Mouse (Mus musculus): ENCODE measurements at regions not wholly inside any gene's neighbourhood (a gene's known extent, or its start where the extent isn't known, plus 50 kb on each side); places are given as distances from the start of the nearest gene placed in this dataset.

GRCm38 (mm10) chr2:122863343-122863970, 98.4 kb downstream of the Sqor start:
- Histone ChIP-seq H3K36me3 (ENCODE audit: control insufficient read depth, insufficient read depth, low read length, poor library complexity, severe bottlenecking) (no peaks in the 10 kb centered on the region), H3K27ac (ENCODE audit: insufficient read depth, low read length) (no peak overlapping the region), H3K9me3 (replicated peaks; ENCODE audit: control insufficient read depth, insufficient read depth, low read length, poor library complexity, severe bottlenecking) (no peaks in the 10 kb centered on the region), H3K27me3 (ENCODE audit: control insufficient read depth, insufficient read depth, low read length, poor library complexity, severe bottlenecking) (no peaks in the 10 kb centered on the region), H3K9ac (ENCODE audit: low read depth, poor library complexity, severe bottlenecking) (no peak overlapping the region), H3K4me3 (ENCODE audit: low read depth, low read length) (no peak overlapping the region), H3K4me1 (ENCODE audit: control insufficient read depth, insufficient read depth, low read length) (no peaks in the 10 kb centered on the region)
- no peak for TF ChIP-seq EP300 (IDR thresholded peaks at IDR 0.05; ENCODE audit: insufficient read depth, low read depth, low read length)
- no peak for TF ChIP-seq POLR2A (IDR thresholded peaks at IDR 0.05; ENCODE audit: insufficient read depth, low read length)
- no peak for TF ChIP-seq CTCF (IDR thresholded peaks at IDR 0.05; ENCODE audit: low read depth, low read length)

- TF ChIP-seq POLR2A (IDR thresholded peaks at IDR 0.05; ENCODE audit: insufficient read depth, low read length) = no peak
- no peak for TF ChIP-seq EP300 (IDR thresholded peaks at IDR 0.05; ENCODE audit: insufficient read depth, low read depth, low read length)
- no peak for TF ChIP-seq CTCF (IDR thresholded peaks at IDR 0.05; ENCODE audit: low read depth, low read length)
- Histone ChIP-seq H3K27ac (ENCODE audit: insufficient read depth, low read length) (no peak overlapping the region), H3K27me3 (ENCODE audit: control insufficient read depth, insufficient read depth, low read length, poor library complexity, severe bottlenecking) (no peaks in the 10 kb centered on the region), H3K36me3 (ENCODE audit: control insufficient read depth, insufficient read depth, low read length, poor library complexity, severe bottlenecking) (no peaks in the 10 kb centered on the region), H3K4me1 (ENCODE audit: control insufficient read depth, insufficient read depth, low read length) (no peaks in the 10 kb centered on the region), H3K9ac (ENCODE audit: low read depth, poor library complexity, severe bottlenecking) (no peak overlapping the region), H3K4me3 (ENCODE audit: low read depth, low read length) (no peak overlapping the region), H3K9me3 (replicated peaks; ENCODE audit: control insufficient read depth, insufficient read depth, low read length, poor library complexity, severe bottlenecking) (no peaks in the 10 kb centered on the region)
Observed at GRCm38 (mm10) chr2:122863971-122864348, 98.9 kb downstream of the Sqor start.

- Histone ChIP-seq H3K4me1 (ENCODE audit: control insufficient read depth, insufficient read depth, low read length) (no peaks in the 10 kb centered on the region), H3K36me3 (ENCODE audit: control insufficient read depth, insufficient read depth, low read length, poor library complexity, severe bottlenecking) (no peaks in the 10 kb centered on the region), H3K4me3 (ENCODE audit: low read depth, low read length) (no peak overlapping the region), H3K9ac (ENCODE audit: low read depth, poor library complexity, severe bottlenecking) (no peak overlapping the region), H3K27me3 (ENCODE audit: control insufficient read depth, insufficient read depth, low read length, poor library complexity, severe bottlenecking) (no peaks in the 10 kb centered on the region), H3K9me3 (replicated peaks; ENCODE audit: control insufficient read depth, insufficient read depth, low read length, poor library complexity, severe bottlenecking) (peaks cover 8% of the 10 kb centered on the region), H3K27ac (ENCODE audit: insufficient read depth, low read length) (no peak overlapping the region)
- TF ChIP-seq CTCF (IDR thresholded peaks at IDR 0.05; ENCODE audit: low read depth, low read length) = no peak
- TF ChIP-seq EP300 (IDR thresholded peaks at IDR 0.05; ENCODE audit: insufficient read depth, low read depth, low read length) = no peak
Observed at GRCm38 (mm10) chr2:122887111-122887510, 122.1 kb downstream of the Sqor start.

- no peaks in the 10 kb centered on the region for H3K4me1 ChIP-seq (ENCODE audit: control insufficient read depth, insufficient read depth, low read length)
- no peak overlapping the region for H3K4me3 ChIP-seq (ENCODE audit: low read depth, low read length)
- H3K27ac ChIP-seq (ENCODE audit: insufficient read depth, low read length) = no peak overlapping the region
- H3K36me3 ChIP-seq (ENCODE audit: control insufficient read depth, insufficient read depth, low read length, poor library complexity, severe bottlenecking) = no peaks in the 10 kb centered on the region
- peaks cover 8% of the 10 kb centered on the region for H3K9me3 ChIP-seq (replicated peaks; ENCODE audit: control insufficient read depth, insufficient read depth, low read length, poor library complexity, severe bottlenecking)
- no peaks in the 10 kb centered on the region for H3K27me3 ChIP-seq (ENCODE audit: control insufficient read depth, insufficient read depth, low read length, poor library complexity, severe bottlenecking)
- TF ChIP-seq POLR2A (IDR thresholded peaks at IDR 0.05; ENCODE audit: insufficient read depth, low read length) (no peak), EP300 (IDR thresholded peaks at IDR 0.05; ENCODE audit: insufficient read depth, low read depth, low read length) (no peak), CTCF (IDR thresholded peaks at IDR 0.05; ENCODE audit: low read depth, low read length) (no peak)
- no peak overlapping the region for H3K9ac ChIP-seq (ENCODE audit: low read depth, poor library complexity, severe bottlenecking)
Observed at GRCm38 (mm10) chr2:122887526-122887925, 122.5 kb downstream of the Sqor start.

GRCm38 (mm10) chr2:122905129-122906072, 140.4 kb downstream of the Sqor start:
- TF ChIP-seq POLR2A (IDR thresholded peaks at IDR 0.05; ENCODE audit: insufficient read depth, low read length) (no peak), CTCF (IDR thresholded peaks at IDR 0.05; ENCODE audit: low read depth, low read length) (no peak), EP300 (IDR thresholded peaks at IDR 0.05; ENCODE audit: insufficient read depth, low read depth, low read length) (no peak)
- H3K27me3 ChIP-seq (ENCODE audit: control insufficient read depth, insufficient read depth, low read length, poor library complexity, severe bottlenecking) = no peaks in the 10 kb centered on the region
- H3K9me3 ChIP-seq (replicated peaks; ENCODE audit: control insufficient read depth, insufficient read depth, low read length, poor library complexity, severe bottlenecking) = no peaks in the 10 kb centered on the region
- H3K9ac ChIP-seq (ENCODE audit: low read depth, poor library complexity, severe bottlenecking) = no peak overlapping the region
- H3K4me1 ChIP-seq (ENCODE audit: control insufficient read depth, insufficient read depth, low read length) = no peaks in the 10 kb centered on the region
- no peak overlapping the region for H3K4me3 ChIP-seq (ENCODE audit: low read depth, low read length)
- no peaks in the 10 kb centered on the region for H3K36me3 ChIP-seq (ENCODE audit: control insufficient read depth, insufficient read depth, low read length, poor library complexity, severe bottlenecking)
- no peak overlapping the region for H3K27ac ChIP-seq (ENCODE audit: insufficient read depth, low read length)

- Histone ChIP-seq H3K27me3 (ENCODE audit: control insufficient read depth, insufficient read depth, low read length, poor library complexity, severe bottlenecking) (no peaks in the 10 kb centered on the region), H3K9ac (ENCODE audit: low read depth, poor library complexity, severe bottlenecking) (no peak overlapping the region), H3K36me3 (ENCODE audit: control insufficient read depth, insufficient read depth, low read length, poor library complexity, severe bottlenecking) (no peaks in the 10 kb centered on the region), H3K27ac (ENCODE audit: insufficient read depth, low read length) (no peak overlapping the region), H3K4me3 (ENCODE audit: low read depth, low read length) (no peak overlapping the region), H3K4me1 (ENCODE audit: control insufficient read depth, insufficient read depth, low read length) (no peaks in the 10 kb centered on the region), H3K9me3 (replicated peaks; ENCODE audit: control insufficient read depth, insufficient read depth, low read length, poor library complexity, severe bottlenecking) (no peaks in the 10 kb centered on the region; the same call in 1 of the 2 replicates)
- TF ChIP-seq EP300 (IDR thresholded peaks at IDR 0.05; ENCODE audit: insufficient read depth, low read depth, low read length) = no peak
- TF ChIP-seq POLR2A (IDR thresholded peaks at IDR 0.05; ENCODE audit: insufficient read depth, low read length) = no peak
- no peak for TF ChIP-seq CTCF (IDR thresholded peaks at IDR 0.05; ENCODE audit: low read depth, low read length)
Observed at GRCm38 (mm10) chr2:122916772-122917171, 151.7 kb downstream of the Sqor start.
